Mouse (Mus musculus): ENCODE measurements at regions not wholly inside any gene's neighbourhood (a gene's known extent, or its start where the extent isn't known, plus 50 kb on each side); places are given as distances from the start of the nearest gene placed in this dataset.
"Not testable (repeated sequence)": the region's sequence is repeated elsewhere in the genome, so short reads cannot be mapped to it uniquely, and the experiment has no call there.

DNA sequence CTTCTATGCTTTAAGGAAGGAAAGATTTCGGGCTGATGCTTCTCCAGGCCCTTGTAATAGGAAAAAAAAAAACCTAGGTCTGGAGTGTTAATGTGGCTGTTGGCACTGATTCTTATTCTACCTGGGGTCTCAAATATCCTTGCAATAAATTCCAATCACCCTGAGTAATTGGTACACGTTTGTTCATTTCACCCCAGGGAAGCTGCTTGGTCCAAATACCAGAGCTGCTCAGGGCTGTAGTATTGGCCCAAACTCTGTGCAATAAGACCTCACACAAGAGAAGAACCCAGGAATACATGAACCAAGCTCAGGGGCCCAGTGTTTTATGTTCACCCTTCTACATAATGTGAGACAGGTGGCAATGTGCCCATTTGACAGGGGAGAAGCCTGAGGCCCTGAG, 366.8 kb downstream of the Tox3 start:
- whole genome bisulfite sequencing: 63% methylated on average over 2 of the region's 2 CpGs
- Histone ChIP-seq H3K27ac (replicated peaks) (no peak overlapping the region), H3K4me3 (replicated peaks) (no peak overlapping the region), H3K9ac (replicated peaks) (no peak overlapping the region), H3K9me3 (replicated peaks) (no peaks in the 10 kb centered on the region), H3K4me1 (no peaks in the 10 kb centered on the region; the same call in 1 of the 2 replicates), H3K4me2 (no peak overlapping the region), H3K36me3 (no peaks in the 10 kb centered on the region), H3K27me3 (replicated peaks) (no peaks in the 10 kb centered on the region)
- ATAC-seq (ENCODE audit: low FRiP score): no peak

DNA sequence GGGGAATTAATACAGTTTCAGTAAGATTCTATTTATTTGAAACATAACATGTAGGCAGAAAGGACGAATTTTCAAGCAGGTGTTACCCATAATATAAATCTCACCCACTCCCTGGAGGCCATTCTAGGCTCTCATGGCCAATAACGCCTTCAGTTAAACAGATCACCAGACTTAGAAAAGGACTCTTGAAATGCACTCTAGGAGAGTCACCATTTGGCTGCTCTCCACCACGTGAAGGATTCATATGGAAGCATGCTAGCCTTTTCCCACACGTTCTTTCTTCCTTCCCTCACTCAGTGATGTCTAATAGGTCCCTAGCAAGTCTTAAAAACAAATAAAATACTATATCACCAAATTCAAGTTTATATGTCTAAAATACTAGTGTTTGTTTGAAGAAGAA, 367.7 kb downstream of the Tox3 start:
- no peaks in the 10 kb centered on the region for H3K36me3 ChIP-seq

DNA sequence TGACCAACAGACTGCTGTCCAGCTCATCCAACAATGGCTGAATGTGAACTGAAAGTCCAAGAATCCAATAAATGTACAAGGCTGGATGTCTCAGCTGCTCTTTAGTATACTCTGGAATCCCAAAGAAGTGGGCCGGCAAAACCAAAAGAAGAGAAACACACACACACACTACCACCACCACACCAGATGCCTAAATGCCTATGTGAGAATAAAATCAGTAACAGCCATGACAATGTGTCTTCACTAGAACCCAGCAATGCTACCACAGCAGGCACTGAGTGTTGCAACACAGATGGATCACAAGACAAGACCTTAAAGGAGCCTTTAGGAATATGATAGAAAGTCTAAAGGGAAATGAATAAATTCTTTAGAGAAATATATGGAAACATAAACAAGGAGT, 385.3 kb downstream of the Tox3 start:
- no peak for ATAC-seq (ENCODE audit: low FRiP score)
- H3K9ac ChIP-seq (replicated peaks): no peak overlapping the region
- no peak overlapping the region for H3K27ac ChIP-seq (replicated peaks)
- H3K36me3 ChIP-seq: no peaks in the 10 kb centered on the region
- WGBS: 93% methylated on average over 1 of the region's 1 CpGs
- H3K4me3 ChIP-seq (replicated peaks): no peak overlapping the region
- no peaks in the 10 kb centered on the region for H3K27me3 ChIP-seq (replicated peaks)
- no peak overlapping the region for H3K4me2 ChIP-seq
- no peaks in the 10 kb centered on the region for H3K9me3 ChIP-seq (replicated peaks)
- no peaks in the 10 kb centered on the region for H3K4me1 ChIP-seq

More for the DNA sequence above, 367.7 kb downstream of the Tox3 start:
- no peak overlapping the region for H3K4me2 ChIP-seq
- WGBS: 61% methylated on average over 4 of the region's 4 CpGs
- H3K27ac ChIP-seq (replicated peaks): no peak overlapping the region
- H3K9ac ChIP-seq (replicated peaks): no peak overlapping the region
- no peak overlapping the region for H3K4me3 ChIP-seq (replicated peaks)
- H3K4me1 ChIP-seq: no peaks in the 10 kb centered on the region; the same call in 1 of the 2 replicates
- no peaks in the 10 kb centered on the region for H3K9me3 ChIP-seq (replicated peaks)
- no peaks in the 10 kb centered on the region for H3K27me3 ChIP-seq (replicated peaks)
- ATAC-seq (ENCODE audit: low FRiP score): no peak

DNA sequence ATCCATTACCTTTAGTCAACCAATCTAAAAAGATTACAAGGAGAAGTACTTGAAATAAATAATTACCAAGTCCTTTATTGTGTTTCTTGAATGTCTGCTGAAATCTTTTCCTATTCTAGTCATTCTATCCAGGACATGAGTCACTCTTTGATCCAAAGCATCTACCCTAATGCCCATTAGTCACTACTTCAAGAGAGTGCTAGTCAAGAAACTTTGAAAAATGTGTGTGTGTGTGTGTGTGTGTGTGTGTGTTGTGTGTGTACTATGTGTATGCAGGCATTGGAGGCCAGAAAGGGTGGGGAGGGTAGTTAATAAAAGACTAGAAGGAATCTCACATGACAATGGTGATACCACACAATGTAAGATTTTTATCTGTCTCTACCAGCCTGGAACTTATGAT, 390.7 kb downstream of the Tox3 start:
- no peak overlapping the region for H3K27ac ChIP-seq (replicated peaks)
- no peak overlapping the region for H3K4me2 ChIP-seq
- no peak overlapping the region for H3K9ac ChIP-seq (replicated peaks)
- no peak overlapping the region for H3K4me3 ChIP-seq (replicated peaks)
- no peaks in the 10 kb centered on the region for H3K27me3 ChIP-seq (replicated peaks)
- no peaks in the 10 kb centered on the region for H3K36me3 ChIP-seq
- no peaks in the 10 kb centered on the region for H3K9me3 ChIP-seq (replicated peaks)
- H3K4me1 ChIP-seq: peaks cover 4% of the 10 kb centered on the region
- no peak for ATAC-seq (ENCODE audit: low FRiP score)

DNA sequence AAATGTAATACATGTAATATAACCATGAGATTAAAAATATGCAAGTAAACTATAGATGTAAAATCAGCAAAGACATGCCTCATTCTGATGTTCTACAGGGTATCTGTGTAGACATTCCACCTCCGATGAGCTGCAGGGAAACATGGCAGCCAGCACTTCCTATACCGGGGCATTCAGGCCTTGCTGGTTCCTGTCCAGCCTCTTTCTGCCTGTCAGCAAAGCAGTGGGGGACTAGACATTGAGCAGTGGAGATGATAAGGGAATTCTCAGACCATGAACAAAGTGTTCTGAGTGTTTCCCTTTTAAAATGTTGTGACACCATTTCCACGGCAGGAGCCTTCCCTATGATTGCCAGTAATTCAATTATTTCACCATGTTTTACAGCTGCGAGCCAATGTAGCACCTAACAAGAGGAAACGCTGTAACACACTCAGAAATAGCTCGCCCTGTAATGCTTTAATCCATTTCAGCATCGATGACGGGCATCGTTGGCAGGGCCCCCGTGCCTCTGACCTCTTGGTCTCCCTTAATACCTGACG, 391.6 kb downstream of the Tox3 start:
- Histone ChIP-seq H3K27me3 (replicated peaks) (no peaks in the 10 kb centered on the region), H3K9ac (replicated peaks) (no peak overlapping the region), H3K4me3 (replicated peaks) (no peak overlapping the region), H3K4me2 (no peak overlapping the region), H3K4me1 (peaks cover 4% of the 10 kb centered on the region), H3K9me3 (replicated peaks) (no peaks in the 10 kb centered on the region), H3K36me3 (no peaks in the 10 kb centered on the region), H3K27ac (replicated peaks) (no peak overlapping the region)
- 59% methylated on average over 11 of the region's 11 CpGs for WGBS
- ATAC-seq (ENCODE audit: low FRiP score): no peak

DNA sequence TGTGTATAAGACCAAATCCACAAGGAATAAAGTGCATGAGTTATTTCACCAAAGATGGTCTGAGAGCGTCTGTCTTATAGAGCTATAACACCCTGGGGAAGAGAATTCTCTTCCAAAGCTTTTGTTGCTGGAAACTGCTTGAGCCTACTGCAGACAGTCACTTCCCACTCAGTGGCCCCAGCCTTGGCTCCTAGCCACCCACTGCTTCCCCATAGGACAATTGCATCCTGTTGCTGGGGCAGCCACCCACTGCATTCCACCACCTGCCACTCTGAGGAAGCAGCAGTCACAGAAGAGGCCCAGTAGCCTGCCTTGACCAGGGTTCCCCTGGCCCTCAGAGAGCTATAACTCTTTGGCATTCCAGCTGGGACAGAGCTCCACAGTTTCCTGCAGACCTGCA, 409.3 kb downstream of the Tox3 start:
- Histone ChIP-seq H3K4me1 (no peaks in the 10 kb centered on the region), H3K36me3 (no peaks in the 10 kb centered on the region), H3K9ac (replicated peaks) (no peak overlapping the region), H3K9me3 (replicated peaks) (no peaks in the 10 kb centered on the region), H3K4me3 (replicated peaks) (no peak overlapping the region), H3K27me3 (replicated peaks) (no peaks in the 10 kb centered on the region), H3K27ac (replicated peaks) (no peak overlapping the region), H3K4me2 (no peak overlapping the region)
- WGBS: 42% methylated on average over 1 of the region's 1 CpGs
- ATAC-seq (ENCODE audit: low FRiP score): no peak

DNA sequence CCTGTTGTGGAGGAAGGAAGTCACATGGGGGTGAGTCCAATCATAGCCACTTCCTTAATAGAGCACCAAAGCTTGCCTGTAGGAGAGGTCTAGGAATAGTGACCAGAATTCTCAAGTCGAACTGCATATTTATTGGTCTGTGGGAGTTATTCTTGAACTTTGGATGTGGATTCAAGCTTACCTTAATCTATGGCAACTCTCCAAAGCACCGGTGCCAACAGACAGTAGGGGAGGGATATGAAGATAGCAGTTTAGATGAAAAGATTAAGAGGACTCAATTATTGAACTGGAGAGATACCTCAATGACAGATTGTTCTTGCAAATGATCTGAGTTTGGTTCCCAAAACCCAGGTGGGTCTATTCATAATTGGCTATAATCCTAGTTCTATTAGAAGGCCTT, 413.6 kb downstream of the Tox3 start:
- Histone ChIP-seq H3K4me3 (replicated peaks) (no peak overlapping the region), H3K27ac (replicated peaks) (no peak overlapping the region), H3K4me2 (no peak overlapping the region), H3K4me1 (no peaks in the 10 kb centered on the region), H3K9ac (replicated peaks) (no peak overlapping the region), H3K9me3 (replicated peaks) (no peaks in the 10 kb centered on the region), H3K27me3 (replicated peaks) (no peaks in the 10 kb centered on the region), H3K36me3 (no peaks in the 10 kb centered on the region)
- 95% methylated on average over 2 of the region's 2 CpGs for WGBS
- ATAC-seq (ENCODE audit: low FRiP score): no peak

DNA sequence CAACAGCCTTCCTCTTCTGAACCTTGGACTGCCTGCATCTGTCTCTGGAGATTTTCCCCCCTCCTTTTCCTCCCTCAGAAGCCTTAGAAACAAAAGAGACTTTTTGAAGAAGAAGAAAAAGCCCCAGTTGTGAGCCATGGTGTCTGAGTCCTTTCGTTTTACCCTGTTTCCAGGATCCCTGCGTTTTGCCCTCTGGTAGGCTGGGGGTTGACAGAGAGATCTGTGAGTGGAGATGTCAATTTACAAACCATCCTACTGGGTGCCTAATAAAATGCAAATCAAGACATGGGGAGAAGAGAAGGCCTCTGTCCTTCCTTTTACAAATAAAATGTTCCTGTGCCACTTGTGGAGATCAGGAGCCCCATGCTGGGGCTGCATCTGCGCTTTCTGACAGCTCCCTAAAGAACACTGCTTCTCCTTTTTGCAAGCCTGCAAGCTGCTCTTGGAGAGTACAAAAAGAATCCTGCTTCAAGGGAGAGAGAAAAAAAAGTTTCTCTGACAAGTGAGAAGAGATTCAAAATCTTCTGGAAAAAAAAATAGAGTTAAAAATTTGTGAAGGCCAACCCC, 421.4 kb downstream of the Tox3 start:
- no peak overlapping the region for H3K9ac ChIP-seq (replicated peaks)
- no peak for ATAC-seq (ENCODE audit: low FRiP score)

DNA sequence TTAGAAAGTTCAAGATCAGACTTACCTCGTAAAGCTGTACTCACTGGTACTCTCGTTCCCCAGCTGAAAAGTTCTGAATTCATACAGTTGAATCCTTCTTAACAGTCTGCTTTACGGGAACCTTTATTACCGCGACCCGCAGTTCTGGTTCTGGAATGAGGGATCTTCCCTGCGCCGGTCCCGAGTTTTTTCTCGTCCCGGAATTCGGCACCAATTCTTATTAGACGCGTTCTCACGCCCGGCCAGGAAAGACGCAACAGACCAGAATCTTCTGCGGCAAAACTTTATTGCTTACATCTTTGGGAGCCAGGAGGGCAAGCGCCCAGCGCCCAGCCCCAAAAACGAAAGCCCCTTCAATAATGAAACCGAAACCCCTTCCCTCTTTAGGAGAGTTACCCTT, 423.4 kb downstream of the Tox3 start:
- WGBS: 96% methylated on average over 12 of the region's 22 CpGs
- not testable (repeated sequence) for H3K4me3 ChIP-seq (replicated peaks); H3K27me3 ChIP-seq (replicated peaks); H3K36me3 ChIP-seq; H3K9me3 ChIP-seq (replicated peaks); H3K9ac ChIP-seq (replicated peaks); H3K27ac ChIP-seq (replicated peaks); ATAC-seq (ENCODE audit: low FRiP score); H3K4me2 ChIP-seq
- H3K4me1 ChIP-seq: peaks cover 10% of the 10 kb centered on the region; the same call in 1 of the 2 replicates

More for the DNA sequence above, 421.4 kb downstream of the Tox3 start:
- H3K36me3 ChIP-seq: no peaks in the 10 kb centered on the region
- 0 out of 2 replicates have a peak overlapping the region, but pooled peaks have one; percentile 30 for H3K27ac ChIP-seq (replicated peaks)
- H3K4me2 ChIP-seq: no peak overlapping the region
- peaks cover 10% of the 10 kb centered on the region; the same call in 1 of the 2 replicates for H3K4me1 ChIP-seq
- no peak overlapping the region for H3K4me3 ChIP-seq (replicated peaks)
- no peaks in the 10 kb centered on the region for H3K9me3 ChIP-seq (replicated peaks)
- no peaks in the 10 kb centered on the region for H3K27me3 ChIP-seq (replicated peaks)
- whole genome bisulfite sequencing: 14% methylated on average over 3 of the region's 3 CpGs

DNA sequence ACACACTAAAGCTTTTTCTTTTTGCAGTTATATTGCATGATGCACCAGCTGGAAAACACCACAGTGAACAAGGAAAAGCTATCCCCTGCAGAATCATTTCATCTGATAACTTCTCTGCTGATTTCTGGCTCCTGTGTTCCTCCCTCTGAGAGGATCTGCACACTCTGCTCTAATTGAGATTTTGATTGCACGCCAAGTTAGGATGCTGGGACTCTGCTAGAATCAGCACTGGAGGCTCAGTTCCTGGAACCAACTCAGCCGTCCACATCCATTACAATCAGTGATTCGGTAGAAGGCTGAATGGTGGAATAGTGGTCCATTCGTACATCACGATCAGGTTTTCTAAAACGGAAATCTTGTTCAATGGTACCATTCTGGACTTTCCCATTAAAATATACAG, 434.1 kb downstream of the Tox3 start:
- Histone ChIP-seq H3K27me3 (replicated peaks) (no peaks in the 10 kb centered on the region), H3K4me3 (replicated peaks) (no peak overlapping the region), H3K4me2 (no peak overlapping the region), H3K9me3 (replicated peaks) (no peaks in the 10 kb centered on the region), H3K4me1 (no peaks in the 10 kb centered on the region), H3K27ac (replicated peaks) (no peak overlapping the region), H3K36me3 (no peaks in the 10 kb centered on the region), H3K9ac (replicated peaks) (no peak overlapping the region)
- ATAC-seq (ENCODE audit: low FRiP score): no peak
- 77% methylated on average over 6 of the region's 6 CpGs for WGBS

DNA sequence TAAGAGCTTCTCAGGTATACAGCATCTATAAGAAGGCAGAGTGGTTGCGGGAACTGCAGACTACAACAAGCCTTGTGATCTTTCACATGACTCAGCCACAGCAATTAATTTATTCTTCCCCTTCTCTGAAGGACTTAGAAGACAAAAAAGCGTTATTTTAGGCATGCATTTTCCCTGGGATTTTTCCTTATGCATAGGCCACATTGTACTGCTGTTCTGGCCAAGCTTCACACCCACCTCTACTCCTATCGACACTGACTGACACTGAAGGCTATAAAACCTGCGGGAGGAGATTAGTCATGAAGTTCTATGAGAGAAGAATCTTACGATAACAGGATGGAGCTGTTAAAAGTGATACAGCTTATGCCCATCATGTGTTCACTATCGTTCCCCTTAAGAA, 441.9 kb downstream of the Tox3 start:
- Histone ChIP-seq H3K4me3 (replicated peaks) (no peak overlapping the region), H3K9me3 (replicated peaks) (no peaks in the 10 kb centered on the region), H3K36me3 (no peaks in the 10 kb centered on the region), H3K4me1 (peaks cover 10% of the 10 kb centered on the region; the same call in 1 of the 2 replicates), H3K27ac (replicated peaks) (peak overlapping the region; percentile 45; the same call in 1 of the 2 replicates), H3K9ac (replicated peaks) (no peak overlapping the region), H3K27me3 (replicated peaks) (no peaks in the 10 kb centered on the region), H3K4me2 (no peak overlapping the region)
- WGBS: 52% methylated on average over 6 of the region's 6 CpGs
- no peak for ATAC-seq (ENCODE audit: low FRiP score)

DNA sequence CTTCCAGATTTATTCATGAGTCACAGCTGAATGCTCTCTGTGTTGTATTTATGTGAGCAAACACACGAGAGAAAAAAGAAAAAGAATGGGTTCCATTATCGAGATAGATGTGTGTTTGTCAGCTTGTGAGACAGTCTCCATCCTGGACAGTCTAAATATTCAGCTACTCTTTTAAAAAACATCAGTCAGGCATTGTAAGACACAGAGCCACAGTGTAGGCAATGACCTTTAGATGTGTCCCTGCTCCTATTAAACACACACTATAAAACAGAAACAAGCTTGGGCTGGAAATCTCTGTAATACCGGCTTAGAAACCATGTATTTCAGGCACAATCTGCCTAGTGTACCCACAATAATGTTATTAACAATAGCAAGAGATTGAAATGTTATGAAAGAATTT, 442.6 kb downstream of the Tox3 start:
- H3K27me3 ChIP-seq (replicated peaks): no peaks in the 10 kb centered on the region
- H3K4me2 ChIP-seq: no peak overlapping the region
- no peaks in the 10 kb centered on the region for H3K36me3 ChIP-seq
- ATAC-seq (ENCODE audit: low FRiP score): no peak
- H3K9me3 ChIP-seq (replicated peaks): no peaks in the 10 kb centered on the region
- 17% methylated on average over 3 of the region's 3 CpGs for WGBS
- H3K4me1 ChIP-seq: peaks cover 10% of the 10 kb centered on the region; the same call in 1 of the 2 replicates
- no peak overlapping the region; the same call in 1 of the 2 replicates for H3K27ac ChIP-seq (replicated peaks)
- no peak overlapping the region for H3K9ac ChIP-seq (replicated peaks)
- no peak overlapping the region for H3K4me3 ChIP-seq (replicated peaks)

Measured in neural tube, embryonic 15.5 days (tissue).